Mouse (Mus musculus): Measurements from ENCODE around the gene Sstr2. TPM values are rescaled to one million over a fixed set of nuclear protein-coding genes. Genes with fewer than 3 reads are reported as not detected.
"Not testable (repeated sequence)": the region's sequence is repeated elsewhere in the genome, so short reads cannot be mapped to it uniquely, and the experiment has no call there.

The Sstr2 gene
- total RNA-seq, 2 experiments from 2014 or later: 2.4 to 7.0 TPM

GRCm38 (mm10) chr11:113654561-113655270 is 35.6 kb downstream of the Sstr2 start:
- no peak for DNase-seq (ENCODE audit: low spot score in 2 of 2)

- peak in 1 of 2 experiments; percentile 43 for DNase-seq (ENCODE audit: low spot score in 2 of 2)
These were observed 37.4 kb downstream of the Sstr2 start for GRCm38 (mm10) chr11:113656511-113656932.

GRCm38 (mm10) chr11:113657221-113657620 is 38.1 kb downstream of the Sstr2 start:
- no peak for DNase-seq (ENCODE audit: low spot score in 2 of 2)

DNA sequence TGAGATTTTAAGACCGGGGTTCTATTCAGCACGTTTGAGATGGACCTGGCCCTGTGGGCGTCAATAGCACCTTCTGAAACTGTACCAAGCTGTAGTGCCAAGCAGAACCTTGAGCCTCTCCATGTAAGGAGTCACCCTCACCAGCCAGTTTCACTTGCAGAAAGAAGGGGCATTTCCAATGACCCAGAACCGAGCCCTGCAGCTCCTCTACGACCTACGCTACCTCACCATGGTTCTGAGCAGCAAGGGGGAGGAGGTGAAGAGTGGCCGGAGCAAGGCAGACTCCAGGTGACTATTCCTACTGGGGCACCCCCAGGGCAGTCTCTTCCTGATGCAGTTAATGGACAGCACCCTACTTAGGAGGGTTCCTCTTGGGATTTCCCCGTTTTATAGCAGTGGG is 39.2 kb downstream of the Sstr2 start:
- DNase-seq (ENCODE audit: low spot score in 2 of 2): no peak

GRCm38 (mm10) chr11:113658763-113659162 is 39.6 kb downstream of the Sstr2 start:
- no peak for DNase-seq (ENCODE audit: low spot score in 2 of 2)

DNA sequence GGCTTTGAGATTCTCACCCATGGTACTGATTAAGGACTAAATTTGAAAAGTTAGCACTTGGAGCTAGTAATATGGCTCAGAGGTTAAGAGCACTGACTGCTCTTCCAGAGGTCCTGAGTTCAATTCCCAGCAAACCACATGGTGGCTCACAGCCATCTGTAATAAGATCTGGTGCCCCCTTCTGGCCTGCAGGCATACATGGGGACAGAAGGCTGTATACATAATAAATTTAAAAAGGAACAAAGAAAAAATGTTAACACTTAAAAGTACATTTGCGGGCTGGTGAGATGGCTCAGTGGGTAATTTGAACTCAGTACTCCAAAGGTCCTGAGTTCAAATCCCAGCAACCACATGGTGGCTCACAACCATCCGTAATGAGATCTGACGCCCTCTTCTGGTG is 41.1 kb downstream of the Sstr2 start:
- not testable (repeated sequence) for DNase-seq (ENCODE audit: low spot score in 2 of 2)

DNA sequence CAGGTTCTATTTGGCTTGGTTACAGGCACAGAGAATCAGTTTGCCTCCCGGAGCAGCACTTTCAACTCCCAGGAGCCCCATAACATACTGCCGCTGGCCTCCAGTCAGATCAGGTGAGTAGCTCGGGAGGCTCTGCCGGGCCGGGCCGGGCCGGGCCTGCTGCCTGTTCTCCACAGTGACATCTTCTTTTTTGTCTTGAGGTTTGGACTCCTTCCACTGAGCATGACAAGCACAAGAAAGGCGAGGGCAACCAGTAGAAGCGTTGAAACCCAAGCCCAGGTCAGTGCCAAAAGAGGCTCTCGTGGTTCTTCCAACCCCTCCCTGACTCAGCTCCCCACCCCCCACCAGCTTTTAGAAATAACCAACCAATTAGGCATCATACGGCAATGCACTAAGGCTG is 41.8 kb downstream of the Sstr2 start:
- DNase-seq (ENCODE audit: low spot score in 2 of 2): no peak

GRCm38 (mm10) chr11:113661835-113662351 is 42.8 kb downstream of the Sstr2 start:
- no peak for DNase-seq (ENCODE audit: low spot score in 2 of 2)

- no peak for DNase-seq (ENCODE audit: low spot score in 2 of 2)
These were observed 45.1 kb downstream of the Sstr2 start for GRCm38 (mm10) chr11:113664279-113664678.

DNA sequence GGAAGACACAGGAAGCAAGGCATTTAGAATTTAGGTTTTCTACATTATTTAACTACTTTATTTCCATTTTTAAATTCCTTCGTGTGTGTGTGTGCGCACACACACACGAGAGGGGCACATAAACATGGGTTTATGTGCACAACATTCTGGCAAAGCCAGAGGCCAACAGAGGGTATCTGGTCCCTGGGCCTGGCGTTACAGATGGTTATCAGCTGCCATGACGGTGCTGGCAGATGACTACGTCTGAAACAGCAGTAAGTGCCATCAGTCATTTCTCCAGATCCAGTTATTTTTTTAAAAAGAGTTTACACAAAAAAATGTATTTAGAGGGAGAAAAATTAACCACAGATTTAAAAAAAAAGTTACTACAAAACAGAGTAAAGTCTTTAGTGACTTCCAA is 47.1 kb downstream of the Sstr2 start:
- DNase-seq (ENCODE audit: low spot score in 2 of 2): no peak

DNA sequence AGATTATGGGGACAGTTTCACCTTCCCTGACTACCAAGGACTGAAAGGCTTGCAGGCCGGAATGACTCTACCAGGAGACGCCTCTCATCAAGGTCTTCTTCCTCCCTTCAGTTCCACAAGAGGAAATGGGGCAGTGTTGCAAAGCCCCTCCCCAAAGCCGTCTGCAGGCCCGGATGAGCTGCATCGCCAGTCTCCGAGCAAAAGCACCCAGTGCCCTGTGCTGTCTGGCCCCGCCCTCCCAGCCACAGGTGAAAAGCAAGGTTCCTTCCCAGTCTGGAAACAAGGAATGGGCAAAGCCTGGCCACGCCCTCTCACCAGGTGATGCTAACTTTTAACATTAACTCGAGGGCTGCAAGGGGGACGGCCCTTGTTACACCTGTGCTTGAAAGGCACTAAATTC is 47.5 kb downstream of the Sstr2 start:
- DNase-seq (ENCODE audit: low spot score in 2 of 2): no peak

DNA sequence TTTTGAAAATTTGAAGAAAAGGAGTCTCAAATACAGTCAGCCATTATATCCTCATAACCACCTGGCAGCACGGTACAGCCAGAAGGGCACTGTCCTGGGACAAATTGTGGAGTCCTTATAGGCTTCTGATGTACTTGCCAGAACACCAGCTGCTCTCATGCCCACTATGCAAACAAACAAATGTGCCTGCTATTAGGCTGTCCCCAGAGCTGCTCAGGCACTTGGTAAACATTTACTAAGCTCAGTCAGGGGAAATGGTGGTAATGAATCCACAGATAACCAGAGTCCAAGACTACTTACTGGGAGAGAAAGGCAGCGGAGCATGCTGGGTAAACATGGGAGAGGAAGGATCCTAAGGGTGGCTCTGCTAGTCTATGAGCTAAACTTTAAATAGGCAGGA is 48.0 kb downstream of the Sstr2 start:
- no peak for DNase-seq (ENCODE audit: low spot score in 2 of 2)

- no peak for DNase-seq (ENCODE audit: low spot score in 2 of 2)
These were observed 48.6 kb downstream of the Sstr2 start for GRCm38 (mm10) chr11:113667704-113668103.

DNA sequence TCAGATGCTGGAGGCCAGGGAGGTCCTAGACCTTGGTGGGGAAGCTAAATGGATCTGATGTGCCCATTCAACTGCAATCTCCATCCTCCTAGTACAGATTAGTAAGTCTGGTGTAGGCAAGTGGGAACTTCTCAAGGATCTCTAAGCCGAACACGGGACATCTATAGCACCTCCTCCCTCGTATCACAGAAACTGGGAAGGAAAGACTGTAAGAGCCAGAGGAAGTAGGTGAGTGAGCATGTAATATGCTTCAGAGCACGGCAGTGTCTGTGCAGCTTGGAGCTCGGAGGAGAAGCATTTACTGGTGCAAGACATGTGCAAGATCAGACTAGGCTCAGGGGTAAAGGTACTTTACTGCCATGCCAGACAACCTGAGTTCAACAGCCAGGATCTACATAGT is 49.7 kb downstream of the Sstr2 start:
- no peak for DNase-seq (ENCODE audit: low spot score in 2 of 2)

- no peak for DNase-seq (ENCODE audit: low spot score in 2 of 2)
These were observed 50.6 kb downstream of the Sstr2 start for GRCm38 (mm10) chr11:113669711-113670110.

- no peak for DNase-seq (ENCODE audit: low spot score in 2 of 2)
These were observed 54.5 kb downstream of the Sstr2 start for GRCm38 (mm10) chr11:113673614-113674013.

DNA sequence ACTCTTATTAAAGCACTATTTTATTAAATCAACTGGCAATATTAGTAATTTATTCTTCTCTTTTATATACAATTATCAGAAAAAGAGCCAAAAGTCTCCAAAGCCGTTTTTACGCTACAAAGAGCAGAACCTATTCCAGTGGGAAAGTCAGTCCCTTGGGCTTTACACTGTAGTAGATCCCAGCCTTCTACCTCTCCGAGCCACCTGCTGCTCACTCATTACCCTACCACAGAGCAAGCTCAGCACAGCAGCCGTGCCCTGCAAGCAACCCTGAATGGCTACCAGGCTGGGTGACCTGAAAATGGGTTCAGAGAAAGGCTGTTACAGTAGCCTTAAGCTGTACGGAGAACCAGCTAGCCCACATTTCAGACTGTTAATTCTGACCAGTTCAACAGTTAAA is 55.5 kb downstream of the Sstr2 start:
- DNase-seq (ENCODE audit: low spot score in 2 of 2): peak in 1 of 2 experiments; percentile 16

Other genes starting within 250 kb of the Sstr2 start
- gene Cog1, start 29.8 kb downstream of the Sstr2 start, total RNA-seq (2021): 10 to 100 TPM; 36.5 to 44.0 TPM
- gene Slc39a11, start 30.7 kb downstream of the Sstr2 start, total RNA-seq (2021): 10 to 100 TPM; 23.1 to 29.1 TPM
- gene Fam104a, start 64.8 kb downstream of the Sstr2 start, total RNA-seq (2021): 10 to 100 TPM; 32.9 to 36.0 TPM
- gene D11Wsu47e, start 65.1 kb downstream of the Sstr2 start, total RNA-seq (2021): 10 to 100 TPM; 14.3 to 17.1 TPM
- gene Cpsf4l, start 90.7 kb downstream of the Sstr2 start, total RNA-seq (2021): under 1 TPM; 0.30 to 0.38 TPM
- gene Cdc42ep4, start 132.5 kb downstream of the Sstr2 start, total RNA-seq (2021): 100 to 1,000 TPM in 1 of 2 experiments, 10 to 100 TPM in 1; 70.0 to 160 TPM

Measured in adrenal gland, adult 18-20 months (tissue).